Mouse (Mus musculus): ENCODE data around the gene 1700025C18Rik.

The 1700025C18Rik gene

GRCm38 (mm10) chr2:165034131-165035057, 56.2 kb downstream of the 1700025C18Rik start, which contains the start of gene Ncoa5:
Gene Ncoa5 (minus strand): TSS chr2:165034867.
- DNase-seq (ENCODE audit: low spot score), result peak; percentile 99

GRCm38 (mm10) chr2:165033306-165033705, 57.2 kb downstream of the 1700025C18Rik start:
- peak; percentile 35 for DNase-seq (ENCODE audit: low spot score)

- no peak for DNase-seq (ENCODE audit: low spot score)
Observed at GRCm38 (mm10) chr2:165032533-165032932, 58.0 kb downstream of the 1700025C18Rik start.
